Mouse (Mus musculus): ENCODE results near the gene Ubald1.

- TF ChIP-seq CTCF (IDR thresholded peaks at IDR 0.05; ENCODE audit: insufficient read depth, low read length), result no peak
- TF ChIP-seq POLR2A (IDR thresholded peaks at IDR 0.05; ENCODE audit: borderline replicate concordance, extremely low read depth, low read depth, low read length), result no peak
Observed at GRCm38 (mm10) chr16:4876033-4876680, 4.0 kb downstream of the Ubald1 start.
